Mouse (Mus musculus) intestine, embryonic 16.5 days (tissue): Measurements from ENCODE around the gene Slc44a2. TPM values are rescaled to one million over a fixed set of nuclear protein-coding genes. Genes with fewer than 3 reads are reported as not detected.
"Not testable (repeated sequence)": the region's sequence is repeated elsewhere in the genome, so short reads cannot be mapped to it uniquely, and the experiment has no call there.

ENCODE experiments used
- ATAC-seq: fragments of 200-750 bp; cut with Nextera tagmentation; 2 replicates; pipeline ENCODE4 v1.8.0; 2017; ENCODE audit warnings: moderate TSS enrichment, moderate library complexity
- H3K27ac ChIP-seq: fragments of 300-500 bp; sonication (generic); 2 replicates; pipeline ENCODE4 v1.5.1; 2014; ENCODE audit warnings: mild to moderate bottlenecking, low read length
- H3K27me3 ChIP-seq: fragments of 300-500 bp; sonication (generic); replicated peaks from 2 replicates; pipeline ENCODE4 v1.6.1; 2014; ENCODE audit warnings: low read length, control low read depth, mixed read lengths; ENCODE audit not compliant: control insufficient read depth, insufficient read depth
- H3K36me3 ChIP-seq: fragments of 300-500 bp; sonication (generic); 2 replicates; pipeline ENCODE4 v1.6.1; 2014; ENCODE audit warnings: low read length, control low read depth; ENCODE audit not compliant: control insufficient read depth, insufficient read depth
- H3K4me1 ChIP-seq: fragments of 300-500 bp; sonication (generic); 2 replicates; pipeline ENCODE4 v1.6.1; 2014; ENCODE audit warnings: low read length, control low read depth, mixed read lengths; ENCODE audit not compliant: control insufficient read depth, insufficient read depth
- H3K4me2 ChIP-seq: fragments of 300-500 bp; sonication (generic); 2 replicates; pipeline ENCODE4 v1.6.1; 2014; ENCODE audit warnings: low read depth, low read length, control low read depth
- H3K4me3 ChIP-seq: fragments of 300-500 bp; sonication (generic); 2 replicates; pipeline ENCODE4 v1.5.1; 2014; ENCODE audit warnings: mild to moderate bottlenecking, low read length
- H3K9ac ChIP-seq: fragments of 300-500 bp; sonication (generic); 2 replicates; pipeline ENCODE4 v1.6.1; 2014; ENCODE audit warnings: low read depth, low read length
- H3K9me3 ChIP-seq: fragments of 300-500 bp; sonication (generic); 2 replicates; pipeline ENCODE4 v1.6.1; 2016; ENCODE audit warnings: low read length, control low read depth; ENCODE audit not compliant: control insufficient read depth
- WGBS: fragments of 180-500 bp; shearing (Covaris S2); extraction: QIAGEN DNeasy Blood & Tissue Kit; methylation state at CpG from one replicate; pipeline ENCODE4 v1.1.7; 2014; 5-methylcytosine and 5-hydroxymethylcytosine counted together
- polyA plus RNA-seq: library from polyadenylated mRNA; unstranded; fragments of >200 nt; fragmentation: Nextera tagmentation; extraction: Ambion mirVana; gene quantifications from 2 replicates; pipeline ENCODE4 v1.2.1, GENCODE M21; 2015

Slc44a2 gene
- polyA plus RNA-seq, 1 experiment from 2014 or later = 50.2 TPM

DNA sequence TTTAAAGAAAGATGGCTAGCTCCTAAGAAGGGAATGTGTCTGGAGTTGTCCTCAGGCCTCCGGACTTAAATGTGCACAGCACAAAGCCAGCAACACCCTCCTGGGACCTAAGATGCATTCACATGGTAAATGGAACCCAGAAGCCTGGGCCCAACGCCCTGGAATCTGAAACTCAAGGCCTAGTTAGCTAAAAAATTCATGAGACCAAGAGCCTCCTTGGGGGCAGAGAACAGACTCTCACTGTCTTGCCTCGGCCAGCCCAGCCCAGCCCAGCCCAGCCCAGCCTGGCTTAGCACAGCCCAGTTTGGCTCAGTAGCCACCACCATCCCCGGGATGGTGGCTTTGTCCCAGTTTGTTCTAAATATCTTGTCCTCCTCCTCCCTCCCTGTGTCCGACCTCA lies 5.1 kb upstream of the Slc44a2 start:
- 59% methylated on average over 5 of the region's 5 CpGs for WGBS
- no peak overlapping the region for H3K4me3 ChIP-seq
- ATAC-seq = no peak

DNA sequence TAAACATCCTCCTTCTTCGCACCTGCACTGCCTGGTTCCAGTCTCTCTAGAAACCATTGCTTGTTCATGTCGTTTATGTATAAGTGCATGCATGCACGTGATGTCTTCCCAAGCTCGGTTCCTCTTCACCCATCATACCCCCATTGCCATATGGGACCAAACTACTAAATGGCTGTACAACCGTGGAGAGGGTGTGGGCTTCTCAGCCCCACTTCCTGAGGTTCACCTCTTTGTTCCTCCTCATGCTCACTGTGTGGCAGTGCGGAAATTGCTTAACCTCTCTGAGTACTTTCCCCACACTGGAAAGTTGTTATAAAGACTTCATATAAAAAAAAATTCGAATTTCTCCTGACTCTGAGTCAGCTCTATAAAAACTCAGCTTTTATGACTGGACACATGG lies 3.8 kb upstream of the Slc44a2 start:
- no peak overlapping the region for H3K27ac ChIP-seq
- 0 out of 2 replicates have a peak, but pooled peaks cover 5% of the 10 kb centered on the region for H3K27me3 ChIP-seq
- no peak overlapping the region for H3K4me3 ChIP-seq
- 73% methylated on average over 7 of the region's 7 CpGs for WGBS
- no peaks in the 10 kb centered on the region for H3K9me3 ChIP-seq
- no peak overlapping the region for H3K4me2 ChIP-seq
- H3K9ac ChIP-seq = no peak overlapping the region
- peaks cover 9% of the 10 kb centered on the region for H3K4me1 ChIP-seq
- no peak for ATAC-seq
- H3K36me3 ChIP-seq = no peaks in the 10 kb centered on the region

More for the DNA sequence above, 5.1 kb upstream of the Slc44a2 start:
- H3K27ac ChIP-seq = no peak overlapping the region
- H3K4me1 ChIP-seq = 0 out of 2 replicates have a peak, but pooled peaks cover 4% of the 10 kb centered on the region
- H3K4me2 ChIP-seq = no peak overlapping the region
- no peaks in the 10 kb centered on the region for H3K9me3 ChIP-seq
- no peak overlapping the region for H3K9ac ChIP-seq
- no peaks in the 10 kb centered on the region for H3K36me3 ChIP-seq
- 0 out of 2 replicates have a peak, but pooled peaks cover 5% of the 10 kb centered on the region for H3K27me3 ChIP-seq

DNA sequence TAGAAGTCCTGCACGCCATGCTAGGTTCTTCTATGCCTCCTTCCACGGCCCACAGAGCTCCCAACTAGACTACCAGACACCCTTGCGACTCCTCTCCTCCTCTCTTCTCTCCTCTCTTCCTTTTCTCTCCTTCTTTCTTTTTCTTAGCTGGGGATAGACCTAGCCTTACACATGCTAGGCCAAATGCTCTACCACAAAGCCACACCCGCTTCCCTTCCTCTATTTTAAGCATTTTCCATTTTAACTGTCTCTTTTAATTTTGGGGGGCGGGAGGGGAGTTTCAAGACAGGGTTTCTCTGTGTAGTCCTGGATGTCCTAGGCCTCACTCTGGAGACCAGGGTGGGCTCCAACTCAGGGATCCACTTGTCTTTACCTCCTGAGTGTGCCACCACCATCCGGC lies 1.7 kb upstream of the Slc44a2 start:
- WGBS = 92% methylated on average over 6 of the region's 6 CpGs
- Histone ChIP-seq H3K4me3 (no peak overlapping the region), H3K9ac (no peak overlapping the region), H3K9me3 (no peaks in the 10 kb centered on the region), H3K4me1 (peaks cover 13% of the 10 kb centered on the region), H3K36me3 (no peaks in the 10 kb centered on the region), H3K27ac (no peak overlapping the region), H3K27me3 (no peaks in the 10 kb centered on the region), H3K4me2 (no peak overlapping the region)
- no peak for ATAC-seq

DNA sequence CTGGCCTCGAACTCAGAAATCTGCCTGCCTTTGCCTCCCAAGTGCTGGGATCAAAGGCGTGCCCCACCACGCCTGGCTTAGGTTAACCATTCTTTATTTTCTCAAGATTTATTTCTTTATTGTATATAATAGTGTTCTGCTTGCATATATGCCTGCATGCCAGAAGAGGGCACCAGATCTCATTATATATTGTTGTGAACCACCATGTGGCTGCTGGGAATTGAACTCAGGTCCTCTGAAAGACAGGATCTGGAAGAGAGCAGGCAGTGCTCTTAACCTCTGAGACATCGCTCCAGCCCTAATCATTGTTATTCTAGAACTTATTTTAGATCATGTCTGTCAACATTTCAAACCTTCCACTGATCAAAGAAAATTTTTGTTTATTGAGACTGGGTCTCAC lies 995 bp upstream of the Slc44a2 start:
- Histone ChIP-seq H3K27ac (no peak overlapping the region), H3K9me3 (no peaks in the 10 kb centered on the region), H3K4me2 (no peak overlapping the region), H3K9ac (no peak overlapping the region), H3K36me3 (no peaks in the 10 kb centered on the region), H3K27me3 (no peaks in the 10 kb centered on the region), H3K4me3 (no peak overlapping the region), H3K4me1 (peaks cover 13% of the 10 kb centered on the region)
- 93% methylated on average over 4 of the region's 4 CpGs for WGBS
- no peak for ATAC-seq

DNA sequence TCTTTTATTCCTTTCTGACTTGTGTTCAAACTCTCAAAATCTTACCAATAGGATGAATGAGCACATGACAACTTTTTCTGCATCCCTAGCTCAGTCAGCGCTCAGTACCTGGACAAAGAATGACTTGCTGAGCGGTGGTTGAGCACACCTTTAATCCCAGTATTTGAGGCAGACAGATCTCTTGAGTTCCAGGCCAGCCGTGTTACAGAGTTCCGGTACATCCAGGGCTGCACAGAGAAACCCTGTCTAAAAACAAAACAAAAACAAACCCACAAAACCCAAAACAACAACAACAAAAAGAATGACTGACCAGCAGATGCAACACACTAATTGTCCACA lies 249 bp upstream of the Slc44a2 start:
- Histone ChIP-seq H3K4me1 (peaks cover 13% of the 10 kb centered on the region), H3K4me3 (peak overlapping the region; percentile 74), H3K4me2 (peak overlapping the region; percentile 84), H3K27ac (no peak overlapping the region; the same call in 1 of the 2 replicates), H3K36me3 (no peaks in the 10 kb centered on the region), H3K27me3 (no peaks in the 10 kb centered on the region), H3K9me3 (no peaks in the 10 kb centered on the region), H3K9ac (peak overlapping the region; percentile 77)
- WGBS = 16% methylated on average over 4 of the region's 4 CpGs
- ATAC-seq = no peak; the same call in 1 of the 2 replicates

DNA sequence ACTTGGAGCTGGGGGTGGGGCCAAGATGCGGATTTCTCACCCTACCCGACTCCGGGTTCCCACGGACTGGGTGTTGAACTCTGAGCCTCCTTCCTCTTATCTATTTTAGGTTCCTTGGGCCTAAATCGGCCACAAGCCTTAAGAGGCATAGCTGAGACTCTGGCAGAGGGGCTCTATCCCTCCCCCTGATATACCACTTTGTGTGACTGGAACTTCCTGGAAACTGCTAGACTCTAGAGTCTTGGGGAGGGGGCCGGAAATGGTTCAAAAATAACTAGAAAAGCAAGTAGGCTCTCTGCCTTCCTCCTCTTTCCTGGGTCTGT lies 976 bp downstream of the Slc44a2 start:
- ATAC-seq = peak; percentile 38; the same call in 1 of the 2 replicates
- 9% methylated on average over 6 of the region's 6 CpGs for WGBS
- Histone ChIP-seq H3K9me3 (no peaks in the 10 kb centered on the region), H3K4me1 (peaks cover 13% of the 10 kb centered on the region), H3K27me3 (no peaks in the 10 kb centered on the region), H3K4me2 (peak overlapping the region; percentile 84), H3K36me3 (no peaks in the 10 kb centered on the region), H3K4me3 (peak overlapping the region; percentile 74), H3K9ac (peak overlapping the region; percentile 77), H3K27ac (peak overlapping the region; percentile 48)

DNA sequence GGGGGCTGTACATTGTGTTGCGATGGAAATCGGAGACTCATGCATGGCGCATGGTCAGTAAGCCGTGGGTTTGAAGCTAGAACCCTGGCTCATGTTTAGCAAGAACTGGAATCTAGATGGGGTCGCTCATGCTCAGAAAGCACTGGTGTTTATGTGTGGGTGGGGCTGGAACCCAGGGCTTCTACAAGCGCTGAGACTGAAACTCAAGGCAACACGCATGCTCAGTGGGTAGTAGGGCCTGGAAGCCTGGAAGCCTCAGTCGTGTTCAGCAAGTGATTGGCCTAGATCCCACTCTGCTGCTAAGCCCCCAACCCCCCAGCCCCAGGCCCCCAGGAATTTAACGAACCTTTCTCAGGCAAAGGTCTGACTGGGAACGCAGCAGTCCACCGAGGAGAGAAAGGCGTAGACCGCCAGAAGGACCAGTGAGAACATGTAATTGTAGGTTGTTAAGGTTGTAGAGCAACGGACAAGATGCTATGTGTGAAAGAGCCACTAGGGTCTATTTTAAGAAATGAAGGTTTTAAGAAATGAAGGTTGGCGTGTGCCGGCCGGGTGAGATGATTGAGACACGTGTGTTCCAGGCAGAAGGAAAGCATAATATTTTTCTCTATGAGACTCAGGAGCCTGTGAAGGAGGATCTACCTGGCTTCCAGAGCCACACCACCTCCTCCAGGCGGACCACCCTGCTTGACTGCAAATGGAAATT lies 1.9 kb downstream of the Slc44a2 start:
- no peaks in the 10 kb centered on the region for H3K27me3 ChIP-seq
- 0 out of 2 replicates have a peak overlapping the region, but pooled peaks have one; percentile 77 for H3K9ac ChIP-seq
- 81% methylated on average over 19 of the region's 19 CpGs for WGBS
- H3K27ac ChIP-seq = no peak overlapping the region
- H3K4me3 ChIP-seq = peak overlapping the region; percentile 74; the same call in 1 of the 2 replicates
- no peaks in the 10 kb centered on the region for H3K36me3 ChIP-seq
- no peak for ATAC-seq
- H3K9me3 ChIP-seq = no peaks in the 10 kb centered on the region
- peaks cover 13% of the 10 kb centered on the region for H3K4me1 ChIP-seq
- peak overlapping the region; percentile 84 for H3K4me2 ChIP-seq

DNA sequence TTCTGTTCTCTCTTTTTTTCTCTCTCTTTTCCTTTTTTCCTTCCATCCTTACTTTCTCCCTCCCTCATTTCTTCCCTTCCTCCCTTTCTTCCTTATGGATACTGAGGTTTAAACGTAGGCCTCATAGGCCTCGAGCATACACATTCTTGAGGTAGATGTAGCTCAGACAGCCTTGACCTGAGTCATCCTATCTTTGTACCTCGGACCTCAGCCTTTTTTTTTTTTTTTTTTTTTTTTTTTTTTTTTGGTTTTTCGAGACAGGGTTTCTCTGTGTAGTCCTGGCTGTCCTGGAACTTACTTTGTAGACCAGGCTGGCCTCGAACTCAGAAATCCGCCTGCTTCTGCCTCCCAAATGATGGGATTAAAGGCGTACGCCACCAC lies 2.4 kb downstream of the Slc44a2 start:
- not testable (repeated sequence) for H3K27me3 ChIP-seq, H3K36me3 ChIP-seq, H3K4me3 ChIP-seq, H3K9ac ChIP-seq, H3K27ac ChIP-seq, H3K4me2 ChIP-seq, H3K9me3 ChIP-seq, ATAC-seq
- peaks cover 16% of the 10 kb centered on the region for H3K4me1 ChIP-seq
- 90% methylated on average over 7 of the region's 8 CpGs for WGBS

DNA sequence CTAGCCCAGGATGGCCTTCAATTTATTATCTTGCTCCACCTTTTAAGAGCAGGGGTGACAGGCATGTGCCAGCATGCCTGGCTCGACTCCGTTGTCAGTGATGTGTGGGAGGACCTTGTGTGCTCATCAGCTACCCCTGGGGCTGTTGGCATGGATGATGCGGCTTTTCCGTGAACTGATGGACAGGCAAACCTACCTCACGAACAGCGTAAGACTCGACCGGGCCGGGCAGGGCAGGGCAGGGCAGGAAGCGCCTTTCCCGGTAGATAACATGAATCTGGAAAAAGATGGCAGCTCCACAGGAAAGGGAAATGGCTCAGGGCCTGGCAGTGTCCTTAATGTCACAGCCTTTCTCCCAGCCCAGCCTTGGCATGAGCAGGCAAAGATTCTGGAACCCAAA lies 3.8 kb downstream of the Slc44a2 start:
- Histone ChIP-seq H3K4me3 (no peak overlapping the region), H3K4me1 (peaks cover 16% of the 10 kb centered on the region), H3K9ac (no peak overlapping the region), H3K9me3 (no peaks in the 10 kb centered on the region), H3K27ac (no peak overlapping the region), H3K4me2 (no peak overlapping the region), H3K27me3 (no peaks in the 10 kb centered on the region), H3K36me3 (no peaks in the 10 kb centered on the region)
- no peak for ATAC-seq
- WGBS = 85% methylated on average over 11 of the region's 11 CpGs

DNA sequence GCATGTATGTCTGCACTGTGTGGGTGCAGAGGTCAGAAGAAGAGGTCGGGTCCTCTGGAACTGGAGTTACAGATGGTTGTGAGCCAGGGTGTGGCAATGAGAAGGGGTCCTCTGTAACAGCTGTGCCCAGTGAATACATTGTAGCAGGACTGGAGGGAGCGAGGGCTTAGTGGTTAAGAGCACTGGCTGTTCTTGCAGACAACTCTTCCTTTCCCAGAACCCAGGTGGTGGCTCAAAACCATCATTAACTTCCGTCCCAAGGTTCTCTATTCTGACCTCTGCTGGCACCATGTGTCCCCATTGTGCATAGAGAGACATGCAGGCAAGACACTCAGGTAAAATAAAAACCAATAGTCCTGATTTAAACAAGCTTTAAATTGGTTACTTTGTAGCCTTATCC lies 7.1 kb downstream of the Slc44a2 start:
- Histone ChIP-seq H3K4me1 (0 out of 2 replicates have a peak, but pooled peaks cover 2% of the 10 kb centered on the region), H3K27ac (no peak overlapping the region), H3K4me3 (no peak overlapping the region), H3K27me3 (no peaks in the 10 kb centered on the region), H3K9ac (no peak overlapping the region), H3K36me3 (no peaks in the 10 kb centered on the region), H3K9me3 (no peaks in the 10 kb centered on the region), H3K4me2 (no peak overlapping the region)
- no peak for ATAC-seq
- WGBS = 66% methylated on average over 3 of the region's 3 CpGs
